Mouse (Mus musculus) CH12.LX (cell line): ENCODE measurements around the gene Fam3c.

Experiments
- CTCF ChIP-seq, 2 experiments: IDR thresholded peaks in 1 of 2; conservative IDR thresholded peaks in 1 of 2; 2 replicates each; pipeline ENCODE4 v1.5.1; 2011 to 2012; ENCODE audit warnings: low read depth in 2 of 2, low read length in 2 of 2, improper control_type of control experiment in 1 of 2, inconsistent platforms in 1 of 2, mild to moderate bottlenecking in 1 of 2, moderate library complexity in 1 of 2
- E2F4 ChIP-seq: IDR thresholded peaks from 2 replicates; pipeline ENCODE4 v1.6.1; 2011; ENCODE audit warnings: low read depth, low read length, improper control_type of control experiment; ENCODE audit not compliant: insufficient replicate concordance
- ELF1 ChIP-seq: IDR thresholded peaks from 2 replicates; pipeline ENCODE4 v1.6.1; 2014; ENCODE audit warnings: low read depth, mild to moderate bottlenecking, inconsistent platforms, low read length, improper control_type of control experiment
- EP300 ChIP-seq: IDR thresholded peaks from 2 replicates; pipeline ENCODE4 v1.6.1; 2011; ENCODE audit warnings: low read length, improper control_type of control experiment
- HCFC1 ChIP-seq: IDR thresholded peaks from 2 replicates; pipeline ENCODE4 v1.6.1; 2012; ENCODE audit warnings: low read depth, mild to moderate bottlenecking, inconsistent platforms, low read length, improper control_type of control experiment
- MAFK ChIP-seq: IDR thresholded peaks from 2 replicates; pipeline ENCODE4 v1.6.1; 2011; ENCODE audit warnings: low read length, improper control_type of control experiment; ENCODE audit not compliant: insufficient replicate concordance
- MAX ChIP-seq: IDR thresholded peaks from 2 replicates; pipeline ENCODE4 v1.6.1; 2011; ENCODE audit warnings: low read length, improper control_type of control experiment
- MEF2A ChIP-seq: IDR thresholded peaks from 2 replicates; pipeline ENCODE4 v1.6.1; 2014; ENCODE audit warnings: low read depth, mild to moderate bottlenecking, inconsistent platforms, low read length, improper control_type of control experiment, borderline replicate concordance
- MXI1 ChIP-seq: IDR thresholded peaks from 2 replicates; pipeline ENCODE4 v1.6.1; 2011; ENCODE audit warnings: mild to moderate bottlenecking, low read depth, low read length, improper control_type of control experiment
- NRF1 ChIP-seq: IDR thresholded peaks from 2 replicates; pipeline ENCODE4 v1.6.1; 2014; ENCODE audit warnings: low read depth, mild to moderate bottlenecking, inconsistent platforms, low read length, improper control_type of control experiment, moderate library complexity
- POLR2A ChIP-seq: IDR thresholded peaks from 2 replicates; pipeline ENCODE4 v1.6.1; 2011; ENCODE audit warnings: low read depth, mild to moderate bottlenecking, improper control_type of control experiment, low read length
- RCOR1 ChIP-seq: conservative IDR thresholded peaks from 2 replicates; pipeline ENCODE4 v1.6.1; 2012; ENCODE audit warnings: low read depth, mild to moderate bottlenecking, inconsistent platforms, low read length, improper control_type of control experiment
- USF1 ChIP-seq: IDR thresholded peaks from 2 replicates; pipeline ENCODE4 v1.6.1; 2014; ENCODE audit warnings: low read depth, mild to moderate bottlenecking, inconsistent platforms, low read length, improper control_type of control experiment

- TF ChIP-seq CTCF (conservative IDR thresholded peaks at IDR 0.05 in 1 of 2, IDR thresholded peaks at IDR 0.05 in 1 of 2; ENCODE audit: low read depth in 2 of 2, low read length in 2 of 2) (no peak), ELF1 (no peak), EP300 (peak; percentile 30; the same call in 1 of the 2 replicates), USF1 (no peak), NRF1 (no peak), MEF2A (no peak), MAFK (0 out of 2 replicates have a peak, but pooled peaks have one; percentile 5), RCOR1 (no peak), POLR2A (no peak), HCFC1 (no peak), MAX (no peak), E2F4 (no peak), MXI1 (0 out of 2 replicates have a peak, but pooled peaks have one; percentile 35)
Measured at GRCm38 (mm10) chr6:22351551-22351950, 4.5 kb downstream of the Fam3c start.
